Mouse (Mus musculus) layer of hippocampus, postnatal 14 days (tissue): ENCODE measurements at regions not wholly inside any gene's neighbourhood (a gene's known extent, or its start where the extent isn't known, plus 50 kb on each side); places are given as distances from the start of the nearest gene placed in this dataset.

Experiments
- DNase-seq, 2 experiments: peaks; one replicate each; pipeline ENCODE4 v3.0.0; 2021 to 2022; ENCODE audit warnings: low spot score in 2 of 2, mixed read lengths in 1 of 2

DNA sequence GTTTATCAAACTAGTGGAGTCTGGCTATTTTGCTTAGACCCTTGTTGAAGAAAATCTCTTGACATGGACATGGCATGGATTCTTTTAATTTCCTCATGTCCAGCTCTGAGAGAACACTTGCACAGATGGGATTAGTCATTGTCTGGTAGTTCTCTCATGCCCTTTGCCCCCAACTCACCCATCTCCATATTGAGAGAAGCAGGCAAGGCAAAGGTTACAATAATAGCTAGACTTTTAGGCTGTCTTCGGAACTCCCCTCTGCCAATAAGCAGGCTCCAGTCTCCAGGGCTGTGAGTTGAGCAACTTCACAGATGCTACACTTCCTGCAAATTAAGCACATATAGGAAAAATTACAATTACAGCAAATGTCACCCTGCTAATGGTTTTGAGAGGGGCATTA lies 558.0 kb upstream of the Alcam start:
- no peak for DNase-seq

DNA sequence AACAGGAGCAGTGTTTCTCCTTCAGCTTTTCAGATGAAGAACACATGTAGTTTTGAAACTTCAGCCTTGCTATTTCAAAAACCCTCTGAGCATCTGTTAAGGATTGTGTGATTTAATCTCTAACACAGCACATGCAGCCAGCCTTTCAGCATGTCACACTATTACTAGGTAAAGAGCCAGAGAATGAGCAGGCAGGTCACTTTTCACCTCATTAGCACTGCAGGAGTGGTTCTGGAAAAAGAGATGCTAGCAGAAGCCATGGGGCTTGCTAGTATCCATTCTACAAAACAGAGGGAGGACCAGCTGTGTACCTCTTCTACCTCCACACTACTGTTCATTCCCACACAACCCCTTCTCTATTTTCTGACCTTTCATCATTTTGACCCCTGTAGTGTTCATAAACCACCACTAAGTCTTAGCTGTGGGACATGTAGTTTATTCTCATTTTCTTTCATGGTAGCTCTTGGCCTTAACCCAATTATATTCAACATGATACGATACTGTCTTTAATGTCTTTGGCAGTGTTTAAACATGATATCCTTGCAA lies 535.1 kb upstream of the Alcam start:
- DNase-seq, result no peak

DNA sequence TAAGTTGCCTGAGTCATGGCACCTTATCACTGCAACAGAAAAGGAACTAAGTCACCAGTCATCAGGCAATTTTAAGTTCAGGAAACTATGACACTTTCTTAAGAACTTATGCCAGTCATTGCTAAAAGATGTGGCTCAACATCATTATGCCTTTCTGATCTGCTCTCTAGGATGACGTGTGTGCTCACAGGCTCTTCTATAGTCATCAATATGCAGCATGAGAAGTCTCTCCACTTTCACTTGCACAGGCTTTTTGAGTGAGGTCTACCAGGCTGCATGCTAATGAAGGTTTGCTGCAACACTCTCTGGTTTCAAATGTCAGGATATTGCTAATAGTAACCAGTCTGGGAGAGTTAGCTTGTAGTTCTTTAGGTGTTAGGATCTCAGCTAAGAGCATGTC lies 530.5 kb upstream of the Alcam start:
- DNase-seq, result peak in 1 of 2 experiments; percentile 4

DNA sequence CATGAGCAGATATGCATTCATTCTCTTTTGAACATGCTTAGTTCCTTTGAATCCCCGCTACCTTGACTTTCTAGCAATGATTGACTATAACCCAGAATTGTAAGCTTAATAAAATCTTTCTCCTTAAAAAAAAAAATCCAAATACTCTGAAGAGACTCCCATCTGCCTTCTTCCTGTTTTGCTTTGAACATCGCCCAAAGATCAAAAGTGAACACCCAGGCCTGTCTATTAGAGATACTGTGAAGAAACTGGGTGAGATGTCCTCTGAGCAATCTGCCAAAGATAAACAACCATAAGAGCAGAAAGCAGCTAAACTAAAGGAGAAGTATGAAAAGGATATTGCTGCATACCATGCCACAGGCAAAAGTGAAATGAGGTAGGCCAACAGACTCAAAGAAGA lies 527.1 kb upstream of the Alcam start:
- DNase-seq, result no peak

DNA sequence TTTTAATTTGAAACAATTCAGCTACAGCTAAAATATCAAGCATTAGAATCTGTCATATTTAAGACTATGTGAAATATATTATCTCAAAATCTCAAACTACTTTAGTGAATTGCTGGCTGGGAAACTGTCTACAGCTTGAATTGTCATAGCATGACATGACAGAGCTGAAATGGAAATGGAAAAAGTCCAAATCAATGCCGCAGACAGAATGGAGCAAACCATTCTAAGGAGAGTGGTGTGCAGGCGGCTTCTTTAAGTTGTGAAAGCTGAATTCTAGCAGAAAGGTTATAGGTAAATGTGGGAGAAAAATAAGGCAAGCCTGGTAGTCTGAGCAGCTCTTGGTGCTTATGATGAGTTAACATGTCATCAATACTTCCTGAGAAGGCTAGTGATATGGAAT lies 518.9 kb upstream of the Alcam start:
- peak; percentile 4 to 9 for DNase-seq

DNA sequence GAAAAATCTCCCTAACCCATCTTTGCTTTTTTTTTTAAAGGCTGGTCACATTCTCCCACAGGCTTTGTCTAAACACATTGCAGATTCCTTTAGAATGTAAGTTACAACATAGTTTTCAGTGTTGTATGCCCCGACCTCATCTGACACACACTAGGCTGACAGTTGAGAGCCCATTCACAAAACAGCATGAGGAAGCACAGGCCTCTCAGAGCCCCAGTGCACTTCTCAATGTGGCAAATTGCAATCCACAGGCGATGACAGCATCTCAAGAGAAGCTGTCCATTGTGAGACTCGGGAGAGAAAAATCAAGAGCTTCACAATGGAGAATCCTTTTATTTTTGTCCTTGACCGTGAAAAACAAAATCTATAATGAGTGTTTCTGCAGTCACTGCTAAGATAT lies 493.8 kb upstream of the Alcam start:
- no peak for DNase-seq

DNA sequence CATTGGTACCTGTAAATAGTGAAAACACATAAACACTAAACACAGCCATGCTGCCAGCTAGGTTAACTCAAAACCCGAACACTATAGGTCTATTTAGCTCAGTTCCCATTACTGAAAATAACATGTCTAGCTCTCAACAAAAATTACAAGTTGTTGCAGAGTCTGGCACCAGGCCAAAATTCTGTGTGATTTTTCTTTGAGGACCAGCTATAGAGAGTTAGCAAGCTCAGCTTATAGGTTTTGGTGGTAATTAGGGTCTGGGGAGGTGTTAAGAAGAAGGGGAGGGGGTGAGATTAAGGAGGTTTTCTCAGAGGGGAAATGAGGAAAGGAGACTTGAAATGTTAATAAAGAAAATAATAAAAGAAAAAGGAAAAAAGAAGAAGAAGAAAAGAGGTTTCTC lies 480.9 kb upstream of the Alcam start:
- DNase-seq, result no peak

DNA sequence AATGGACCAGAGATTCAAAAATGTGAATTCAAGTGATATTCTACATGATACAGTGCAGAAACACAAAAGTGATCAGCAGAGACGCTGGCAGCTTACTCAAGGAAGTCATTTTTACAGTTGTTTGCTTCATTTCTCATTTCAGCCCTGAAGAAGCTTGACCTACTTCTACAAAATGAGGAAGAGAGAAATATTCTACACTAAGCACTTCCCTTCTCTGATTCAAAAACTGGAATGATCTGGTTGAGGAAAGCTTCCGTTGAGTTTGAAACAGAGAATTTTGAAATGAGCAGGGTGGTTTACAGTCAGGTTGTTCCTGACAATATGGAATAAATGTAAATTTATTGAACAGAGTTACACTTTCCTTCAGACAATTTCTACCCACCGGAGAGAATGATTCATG lies 478.1 kb upstream of the Alcam start:
- DNase-seq, result no peak

DNA sequence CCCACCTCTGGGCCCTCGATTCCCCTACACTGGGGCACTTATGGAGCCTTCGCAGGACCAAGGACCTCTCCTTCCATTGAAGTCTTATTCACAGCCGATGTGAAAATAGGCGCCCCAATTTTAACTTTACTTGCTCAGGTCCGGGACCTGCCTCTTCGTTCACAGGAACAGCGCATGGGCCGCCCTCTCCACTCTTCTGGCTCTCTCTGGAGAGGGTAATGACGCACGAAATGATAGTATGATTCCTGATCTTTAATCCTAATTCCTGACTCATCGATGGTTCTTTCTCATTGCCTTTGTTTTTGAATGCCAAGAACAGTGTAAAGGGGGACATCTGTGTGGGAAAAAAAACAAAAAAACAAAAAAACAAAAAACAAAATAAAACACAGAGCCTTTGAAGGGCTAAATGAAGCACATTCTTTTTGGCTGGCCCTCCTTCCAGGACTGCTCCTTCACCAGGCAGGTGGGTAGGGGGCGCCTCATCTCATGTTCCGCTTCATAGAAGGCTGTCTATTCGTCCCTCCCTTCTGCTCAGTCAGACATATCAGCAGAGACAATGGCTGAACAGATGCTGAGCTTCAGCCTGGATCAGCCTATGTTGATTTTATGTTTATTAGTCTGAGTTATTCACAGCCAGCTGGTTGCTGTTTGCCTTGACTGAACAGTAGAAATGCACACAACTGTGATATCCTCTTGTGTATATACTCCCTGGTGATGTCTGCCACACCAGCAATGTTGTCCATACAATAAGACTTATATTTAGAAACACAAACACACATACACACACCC lies 438.8 kb upstream of the Alcam start:
- DNase-seq, result peak; percentile 9 to 18

DNA sequence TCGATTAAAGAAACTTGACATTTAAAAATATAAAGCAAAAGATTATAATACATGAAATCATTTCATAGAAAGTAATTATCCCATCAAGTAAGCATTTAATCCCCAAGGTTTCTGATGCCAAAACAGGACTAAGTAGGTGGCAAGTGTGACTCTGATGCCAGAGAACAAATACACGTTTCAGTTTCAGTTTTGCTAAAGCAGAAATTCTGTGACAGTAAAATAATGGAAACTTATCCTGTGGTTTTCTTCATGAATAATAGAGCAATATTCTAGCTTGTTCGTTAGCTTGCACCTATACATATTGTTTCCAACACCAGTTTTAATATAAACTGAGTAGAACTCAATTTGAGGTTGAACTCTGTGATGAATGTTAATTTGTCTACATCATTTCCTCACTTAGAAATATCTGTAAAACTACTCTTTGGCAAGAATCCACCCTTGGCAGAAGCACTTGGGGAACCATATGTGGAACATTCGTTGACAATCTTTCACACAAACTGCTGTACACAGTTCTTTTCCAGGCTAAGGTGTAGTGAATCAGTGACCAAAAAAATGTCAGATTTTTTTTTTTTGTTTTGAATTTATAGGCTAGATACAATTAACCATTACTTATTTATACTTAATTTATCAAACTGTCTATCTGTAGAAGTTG lies 425.7 kb upstream of the Alcam start:
- DNase-seq, result peak in 1 of 2 experiments; percentile 67

DNA sequence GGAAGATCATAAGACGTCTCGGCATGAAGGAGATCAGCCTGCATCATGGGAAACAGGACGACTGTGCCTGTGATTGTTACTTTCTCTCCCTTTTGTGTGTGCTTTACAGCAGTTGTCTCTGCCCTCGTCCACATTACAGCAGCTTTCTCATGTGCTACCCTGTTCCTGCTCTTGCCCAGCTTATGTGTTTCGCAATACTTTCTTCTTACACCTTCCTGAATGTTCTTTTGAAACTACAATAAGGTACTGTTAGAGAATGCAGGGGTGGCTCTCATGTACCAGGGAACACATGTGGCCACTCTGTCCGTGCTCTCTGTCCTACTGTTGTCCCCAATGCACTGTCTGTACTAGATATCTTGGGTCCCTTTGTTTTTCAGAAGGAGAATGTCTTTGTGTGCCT lies 414.0 kb upstream of the Alcam start:
- DNase-seq, result no peak

DNA sequence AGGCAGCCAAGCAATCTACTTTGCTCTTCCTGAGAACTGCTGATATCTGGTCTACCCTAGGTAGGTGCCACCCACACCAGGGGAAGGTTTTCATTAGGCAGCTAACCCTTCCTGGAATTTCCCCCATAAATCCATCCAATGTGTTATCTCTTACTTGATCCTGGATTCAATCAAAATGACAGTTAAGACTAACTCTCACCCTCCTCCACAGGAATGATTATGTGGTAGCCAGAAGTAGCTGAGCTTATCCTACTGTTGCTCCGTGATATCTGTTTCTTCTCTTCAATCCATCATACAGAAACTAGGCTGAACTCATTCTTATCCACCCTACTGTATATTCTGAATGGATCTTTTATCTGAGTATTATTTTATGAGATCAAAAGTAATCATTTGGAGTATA lies 409.7 kb upstream of the Alcam start:
- no peak for DNase-seq

DNA sequence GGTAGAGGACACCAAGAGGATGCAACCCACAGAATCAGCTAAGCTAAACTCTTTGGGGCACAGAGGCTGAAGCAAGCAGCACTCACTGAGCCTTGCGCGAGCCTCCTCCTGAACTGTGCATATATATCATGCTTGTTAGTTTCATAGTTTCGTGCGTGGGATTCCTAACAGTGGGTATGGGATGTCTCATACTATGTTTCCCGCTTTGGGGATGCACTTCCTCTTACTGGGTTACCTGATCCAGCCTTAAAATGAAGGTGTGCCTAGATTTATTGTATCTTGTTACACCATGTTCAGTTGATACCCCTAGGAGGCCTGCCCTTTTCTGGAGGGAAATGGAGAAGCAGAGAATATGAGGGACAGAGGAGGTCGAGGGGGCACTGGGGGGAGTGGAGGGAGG lies 407.4 kb upstream of the Alcam start:
- DNase-seq, result no peak

DNA sequence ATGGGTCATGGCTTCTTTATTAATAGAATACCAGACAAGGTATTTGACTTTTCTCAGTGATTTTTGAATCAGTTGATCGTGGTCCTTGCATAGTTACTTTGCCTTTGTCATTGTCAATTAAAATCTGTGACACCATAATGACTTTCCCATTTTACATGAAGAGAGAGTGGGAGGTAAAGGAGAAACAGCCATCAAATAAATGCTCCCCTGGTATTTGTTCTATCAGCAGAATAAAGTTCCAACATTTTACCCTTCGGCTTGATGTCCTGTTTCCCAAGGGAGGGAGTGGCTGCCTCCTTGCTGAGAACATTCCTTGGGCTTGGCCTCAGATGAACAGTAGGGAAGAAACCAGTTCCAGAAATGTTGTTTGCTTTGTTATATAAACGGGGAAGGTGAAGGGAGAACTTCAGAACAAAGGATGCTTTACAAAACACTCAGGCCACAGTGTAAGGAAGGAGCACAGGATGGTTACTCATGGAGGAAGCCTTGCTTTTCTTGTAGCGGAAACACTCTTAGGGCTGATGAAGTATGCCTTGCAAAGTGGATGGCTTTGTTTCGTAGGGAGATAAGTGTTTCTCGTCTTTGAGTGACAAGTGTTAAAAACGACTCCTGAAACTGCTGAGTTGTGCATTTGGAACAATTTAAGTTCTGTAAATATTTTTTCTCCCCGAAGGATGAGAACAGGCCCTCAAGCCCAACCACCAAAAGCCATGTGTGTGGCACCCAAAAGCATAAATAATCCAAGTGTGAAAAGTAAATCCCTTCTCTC lies 404.8 kb upstream of the Alcam start:
- no peak for DNase-seq

DNA sequence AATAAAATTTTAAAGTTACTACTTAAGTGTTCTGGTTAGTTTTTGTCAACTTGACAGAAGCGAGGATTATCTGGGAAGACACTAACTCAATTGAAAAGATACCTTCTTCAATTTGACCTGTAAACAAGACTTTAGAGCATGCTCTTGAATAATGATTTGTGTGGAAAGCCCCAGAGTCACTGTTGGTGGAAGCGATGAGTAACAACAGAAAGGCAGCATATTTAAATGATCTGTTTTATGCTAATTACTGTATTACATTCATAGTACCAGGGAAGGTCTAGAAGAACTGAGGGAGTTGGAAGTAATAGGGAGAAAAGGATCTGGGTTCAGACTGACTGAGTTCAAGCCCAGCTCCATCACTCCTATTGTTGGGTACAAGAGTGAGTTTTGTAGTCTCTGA lies 397.3 kb upstream of the Alcam start:
- DNase-seq, result no peak

DNA sequence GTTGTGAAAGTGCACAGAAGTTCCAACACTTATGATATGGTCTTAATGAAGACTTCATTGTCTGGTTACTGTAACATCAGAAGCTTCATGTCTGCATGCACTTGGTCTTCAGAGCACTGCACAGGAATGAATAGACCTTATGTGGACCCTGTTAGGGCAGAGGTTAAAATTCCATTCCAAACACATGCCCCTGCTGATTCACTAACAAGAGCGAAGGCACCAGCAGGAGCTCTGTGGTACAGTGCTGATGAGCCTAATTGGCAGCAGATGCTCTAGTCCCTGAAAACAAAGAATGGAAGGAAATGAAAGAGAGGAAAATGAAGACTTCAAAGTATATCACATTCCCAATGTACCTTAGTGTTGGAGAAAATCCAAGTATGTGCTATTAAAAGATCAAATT lies 365.1 kb upstream of the Alcam start:
- peak in 1 of 2 experiments; percentile 1 for DNase-seq

DNA sequence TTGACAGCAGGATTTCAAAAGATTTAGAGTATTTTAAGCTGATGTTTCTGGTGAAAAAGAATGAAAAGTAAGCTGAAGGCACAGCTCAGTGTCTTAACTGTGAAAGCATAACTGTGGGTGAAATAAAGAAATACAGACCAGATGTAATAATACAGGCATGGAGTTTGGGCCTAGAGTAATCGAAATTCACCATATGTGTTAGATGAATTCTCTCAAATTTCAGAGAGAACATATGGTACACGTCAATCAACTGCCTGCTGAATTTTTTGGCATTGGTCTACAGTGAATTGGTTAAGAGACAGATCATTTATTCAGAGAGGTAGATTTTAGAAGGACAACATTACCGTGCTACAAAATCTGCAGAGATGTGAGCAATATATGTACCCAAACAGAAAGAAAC lies 357.3 kb upstream of the Alcam start:
- DNase-seq, result peak in 1 of 2 experiments; percentile 24

DNA sequence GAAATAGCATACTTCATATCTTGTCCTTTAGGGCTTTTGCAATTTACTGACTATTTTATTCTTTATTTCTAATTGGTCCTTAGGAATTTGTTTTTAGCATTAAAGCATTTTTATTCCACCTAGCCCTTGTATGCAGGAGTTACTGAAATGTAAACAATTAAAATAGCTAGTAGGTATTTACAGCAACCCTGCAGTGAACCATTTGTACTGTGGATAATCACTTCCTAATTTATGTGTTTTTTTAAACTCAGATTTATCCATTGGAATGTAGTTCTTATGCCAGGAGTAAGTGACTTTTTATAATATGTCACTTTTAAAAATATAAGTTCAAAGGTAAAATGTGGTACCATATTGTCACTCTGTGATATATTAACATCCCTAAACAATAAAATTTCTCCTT lies 350.5 kb upstream of the Alcam start:
- DNase-seq, result no peak

DNA sequence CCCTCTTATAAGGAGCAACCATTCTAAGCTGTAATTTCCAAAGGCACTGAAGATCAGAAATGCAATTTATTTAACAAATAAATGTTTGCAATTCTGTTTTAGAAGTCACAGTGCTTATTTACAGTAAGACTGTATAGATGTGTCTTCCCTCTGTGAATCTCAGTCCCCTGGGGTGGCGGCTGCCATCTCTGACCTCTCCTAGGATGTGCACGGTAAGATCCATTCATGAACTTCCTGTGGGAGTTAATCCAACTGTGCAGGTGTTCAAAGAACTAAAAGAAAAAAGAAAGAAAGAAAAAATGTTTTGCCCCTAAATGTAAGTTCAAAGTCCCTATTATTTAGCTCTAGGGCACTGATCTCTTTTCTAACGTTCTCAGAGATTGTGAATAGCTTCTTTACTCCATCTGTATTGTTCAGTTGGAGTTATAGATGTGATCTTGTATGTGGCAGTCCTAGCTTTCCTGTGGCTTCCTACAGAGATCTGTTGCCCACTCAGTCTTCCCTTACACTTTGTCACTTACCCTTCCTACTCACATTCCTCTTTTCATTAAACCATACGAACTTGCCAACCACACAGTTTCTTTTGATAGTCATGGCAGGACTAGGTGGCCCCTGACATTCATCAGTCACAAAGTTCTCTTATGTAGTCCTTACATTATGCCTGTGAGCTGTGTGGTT lies 346.0 kb upstream of the Alcam start:
- no peak for DNase-seq

DNA sequence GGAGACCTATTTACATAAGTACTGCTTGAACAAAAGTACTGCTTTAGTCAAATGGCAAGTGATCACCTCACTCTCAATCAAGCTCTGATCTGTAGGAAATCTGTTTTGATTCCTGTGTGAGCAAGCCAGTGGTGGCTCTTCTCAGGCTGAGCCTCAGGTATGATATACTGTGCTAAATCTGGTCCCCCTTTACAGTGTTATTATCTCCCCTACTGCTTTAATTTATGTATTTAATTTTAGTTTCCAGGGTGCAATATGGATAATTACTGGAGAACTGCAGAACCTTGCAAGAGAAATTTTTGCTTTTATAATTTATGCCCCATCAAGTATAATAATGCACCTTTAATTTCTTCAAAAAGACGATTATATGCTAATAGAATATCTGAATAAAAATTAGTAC lies 341.3 kb upstream of the Alcam start:
- no peak for DNase-seq

DNA sequence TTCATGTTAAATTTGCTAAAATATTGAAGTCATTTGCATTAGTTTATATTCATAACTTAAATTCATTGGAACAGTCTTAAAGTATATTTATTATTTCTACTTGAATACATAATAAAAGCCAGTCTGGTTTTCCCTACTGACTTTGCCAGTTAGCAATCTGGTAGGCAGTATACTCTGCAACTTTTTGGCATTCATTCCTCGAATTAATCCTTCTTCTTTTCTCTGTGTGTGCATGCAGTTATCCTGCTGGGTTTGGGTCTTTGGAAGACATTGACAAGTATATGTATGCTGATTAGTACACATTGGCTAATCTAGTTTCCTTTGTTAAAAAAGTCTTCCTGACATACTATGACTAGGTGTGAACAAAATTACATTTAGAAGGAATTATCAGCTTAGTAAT lies 336.1 kb upstream of the Alcam start:
- DNase-seq, result peak in 1 of 2 experiments; percentile 12
